Mouse (Mus musculus) kidney, adult 2 months (tissue): Measurements from ENCODE around the gene Olfr129.

Experiments used
- CTCF ChIP-seq: fragments of 200-500 bp; conservative IDR thresholded peaks from 2 replicates; pipeline ENCODE4 v1.5.1; 2011; ENCODE audit warnings: low read depth, mild to moderate bottlenecking, control low read depth, low read length, moderate library complexity, mixed read lengths; ENCODE audit not compliant: insufficient read depth, insufficient read length
- POLR2A ChIP-seq: fragments of 200-500 bp; IDR thresholded peaks from one replicate; pipeline ENCODE4 v1.6.1; 2011; ENCODE audit warnings: low read depth, low read length, control low read depth

DNA sequence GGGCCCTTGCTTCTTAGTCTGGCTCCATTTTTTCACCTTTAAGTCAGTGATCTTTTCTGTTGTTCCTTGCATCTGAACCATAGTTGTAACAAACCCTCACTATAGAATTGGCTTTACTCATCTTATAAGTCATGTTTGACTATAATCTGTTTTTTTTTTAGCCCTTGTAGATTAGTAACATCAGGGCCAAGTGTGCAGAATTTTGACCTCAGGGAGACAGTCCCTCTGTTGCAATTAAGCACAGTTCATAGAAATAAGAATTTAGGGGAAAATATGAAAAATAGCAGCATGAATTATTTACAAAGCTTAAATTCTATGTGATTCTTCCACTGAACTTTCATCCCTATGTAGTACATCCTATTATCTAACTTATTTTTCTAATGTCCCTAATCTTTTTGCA, 28.7 kb upstream of the Olfr129 start, which contains the start of gene Olfr131:
- TF ChIP-seq CTCF (no peak), POLR2A (no peak)
